25 mouse cellular contexts compared by ENCODE assay signal in the genomic region with DNA sequence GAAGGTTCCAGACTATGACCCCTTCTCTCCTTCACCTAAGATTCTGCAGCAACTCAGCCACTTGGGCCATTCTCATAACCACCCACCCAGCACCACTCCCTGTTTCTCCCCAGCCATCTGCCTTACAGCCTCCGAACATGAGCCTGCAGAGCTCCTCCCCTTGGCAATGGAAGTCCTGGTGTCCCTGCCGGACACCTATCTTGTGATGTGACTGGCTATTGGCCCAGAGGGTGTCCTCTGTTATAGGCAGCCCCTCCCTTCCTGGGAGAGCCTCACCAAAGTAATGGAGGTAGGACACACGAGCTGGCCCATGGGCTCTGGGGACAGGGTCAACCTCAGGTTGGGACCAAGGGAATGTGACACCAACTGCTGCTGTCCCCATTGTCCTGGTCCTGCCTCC. TPM values are rescaled to one million over a fixed set of nuclear protein-coding genes. Genes with fewer than 3 reads are reported as not detected.
DNase-seq lines count a peak whose midpoint lies in the region; ATAC-seq and TF ChIP-seq lines count a peak whose summit lies in the region.
"Had no signal": no experiment of that assay in that cellular context is flagged by ENCODE, and none has a peak within 500 bp of the region (broad histone marks: within the 10 kb centered on the region; RNA-seq: fewer than 3 reads in every experiment).

No protein-coding gene starts in this region.

- no peak for TF ChIP-seq CTCF in heart, adult 2 months (IDR thresholded peaks at IDR 0.05)
- no peak for TF ChIP-seq CTCF in heart, postnatal 0 days (IDR thresholded peaks at IDR 0.05; ENCODE audit: low read depth)
- no peak for TF ChIP-seq CTCF in cerebellum, adult 2 months (IDR thresholded peaks at IDR 0.05; ENCODE audit: borderline replicate concordance, insufficient read depth, low read depth, low read length)

- no peaks in the 10 kb centered on the region for H3K27me3 ChIP-seq in heart, adult 2 months (ENCODE audit: control insufficient read depth, insufficient read depth, low read length)
- no peaks in the 10 kb centered on the region for H3K27me3 ChIP-seq in heart, postnatal 0 days (ENCODE audit: control insufficient read depth, insufficient read depth, low read length)
- H3K27me3 ChIP-seq in cerebellum, adult 2 months (ENCODE audit: control insufficient read depth, insufficient read depth, low read length) = no peaks in the 10 kb centered on the region; the same call in 1 of the 2 replicates
- H3K27me3 ChIP-seq: hindbrain, embryonic 15.5 days; limb, embryonic 15.5 days; midbrain, embryonic 15.5 days; neural tube, embryonic 12.5 days; stomach, embryonic 15.5 days had no signal

- DNase-seq in cerebellum, adult 9-10 months = peak; percentile 8
- DNase-seq in cerebellum, postnatal 10 days = no peak
- peak; percentile 52 to 74 for DNase-seq in heart, adult 2 months
- DNase-seq in heart, postnatal 25 days (ENCODE audit: low spot score) = no peak
- DNase-seq in heart, postnatal 0 days (ENCODE audit: low spot score) = peak; percentile 67
- DNase-seq in kidney, postnatal 14 days = no peak
- DNase-seq in cerebellum, adult 2 months = no peak
- DNase-seq: adrenal gland, postnatal 10 days; cerebellum, adult 9-11 months; kidney, adult 2 months; left cerebral cortex, postnatal 4 days; lung, postnatal 4 days; right cerebral cortex, postnatal 14 days; thymus, adult 18-20 months; thymus, postnatal 36 days had no signal

- no peaks in the 10 kb centered on the region for H3K79me2 ChIP-seq in heart, adult 2 months (replicated peaks; ENCODE audit: control insufficient read depth, insufficient read depth, low read length)

- no peak overlapping the region for H3K4me2 ChIP-seq in heart, postnatal 0 days (ENCODE audit: low read depth, low read length)
- H3K4me2 ChIP-seq: embryonic facial prominence, embryonic 12.5 days; forebrain, embryonic 12.5 days; hindbrain, embryonic 15.5 days; limb, embryonic 15.5 days; liver, embryonic 15.5 days; midbrain, embryonic 15.5 days; neural tube, embryonic 12.5 days; stomach, embryonic 15.5 days had no signal

- H3K36me3 ChIP-seq in heart, adult 2 months (ENCODE audit: control insufficient read depth, insufficient read depth, low read length) = peaks cover 12% of the 10 kb centered on the region
- H3K36me3 ChIP-seq in heart, postnatal 0 days (replicated peaks; ENCODE audit: control insufficient read depth, insufficient read depth, low read length) = peaks cover 11% of the 10 kb centered on the region; the same call in 1 of the 2 replicates
- H3K36me3 ChIP-seq: embryonic facial prominence, embryonic 12.5 days; forebrain, embryonic 12.5 days; hindbrain, embryonic 15.5 days; liver, embryonic 15.5 days; midbrain, embryonic 15.5 days; neural tube, embryonic 12.5 days; stomach, embryonic 15.5 days had no signal

- ATAC-seq in heart, postnatal 0 days (ENCODE audit: insufficient read depth, low read depth) = 0 out of 2 replicates have a peak, but pooled peaks have one; percentile 29
- ATAC-seq: midbrain, embryonic 15.5 days had no signal

- 27% methylated on average over 3 of the region's 3 CpGs for WGBS in heart, adult 2 months
- WGBS in heart, postnatal 0 days = 20% methylated on average over 3 of the region's 3 CpGs
- 59% methylated on average over 3 of the region's 3 CpGs for WGBS in cerebellum, adult 2 months

- intact Hi-C loops in heart, adult 2 months (cut with DNase I) = no loop called here
- intact Hi-C loops in heart, postnatal 25 days (cut with DNase I) = loop anchor here (2.0 to 10.0 kb wide), 2 partner anchors 38 to 606 kb away; partner anchors contain the start of gene Setmar

- H3K27ac ChIP-seq in heart, adult 2 months = peak overlapping the region; percentile 40
- no peak overlapping the region for H3K27ac ChIP-seq in heart, postnatal 0 days (ENCODE audit: low read depth)
- H3K27ac ChIP-seq in cerebellum, adult 2 months (ENCODE audit: insufficient read depth, low read length) = no peak overlapping the region
- H3K27ac ChIP-seq: embryonic facial prominence, embryonic 12.5 days; forebrain, embryonic 12.5 days; hindbrain, embryonic 15.5 days; kidney, postnatal 0 days; limb, embryonic 15.5 days; liver, embryonic 15.5 days; midbrain, embryonic 15.5 days; neural tube, embryonic 12.5 days; stomach, embryonic 15.5 days had no signal

- TF ChIP-seq POLR2A in heart, adult 2 months (IDR thresholded peaks at IDR 0.05; ENCODE audit: insufficient read depth, low read depth, low read length) = 0 out of 2 replicates have a peak, but pooled peaks have one; percentile 34
- no peak for TF ChIP-seq POLR2A in cerebellum, adult 2 months (IDR thresholded peaks at IDR 0.05; ENCODE audit: borderline replicate concordance, insufficient read depth, low read length)

- TF ChIP-seq EP300 in heart, adult 2 months (IDR thresholded peaks at IDR 0.05; ENCODE audit: insufficient read depth, low read depth, low read length) = peak; percentile 60
- TF ChIP-seq EP300 in heart, postnatal 0 days (IDR thresholded peaks at IDR 0.05; ENCODE audit: low read depth) = no peak

- no peak overlapping the region for H3K4me3 ChIP-seq in heart, adult 2 months
- H3K4me3 ChIP-seq in heart, postnatal 0 days (ENCODE audit: low read depth, low read length) = no peak overlapping the region
- no peak overlapping the region for H3K4me3 ChIP-seq in cerebellum, adult 2 months (replicated peaks; ENCODE audit: insufficient read depth, low read depth, low read length)
- H3K4me3 ChIP-seq: embryonic facial prominence, embryonic 12.5 days; erythroblast, embryonic 14.5 days; forebrain, embryonic 12.5 days; hindbrain, embryonic 15.5 days; limb, embryonic 15.5 days; liver, embryonic 15.5 days; midbrain, embryonic 15.5 days; neural tube, embryonic 12.5 days; stomach, embryonic 15.5 days had no signal

- H3K4me1 ChIP-seq in heart, adult 2 months (ENCODE audit: control insufficient read depth, insufficient read depth, low read length) = peaks cover 16% of the 10 kb centered on the region
- H3K4me1 ChIP-seq in heart, postnatal 0 days (ENCODE audit: control insufficient read depth, insufficient read depth) = peaks cover 37% of the 10 kb centered on the region
- H3K4me1 ChIP-seq in cerebellum, adult 2 months (ENCODE audit: control insufficient read depth, insufficient read depth, low read length) = peaks cover 9% of the 10 kb centered on the region

- H3K9ac ChIP-seq in heart, adult 2 months (ENCODE audit: low read depth, low read length) = no peak overlapping the region
- H3K9ac ChIP-seq in heart, postnatal 0 days (replicated peaks; ENCODE audit: low read depth, low read length) = no peak overlapping the region
- H3K9ac ChIP-seq: embryonic facial prominence, embryonic 12.5 days; forebrain, embryonic 12.5 days; hindbrain, embryonic 15.5 days; limb, embryonic 15.5 days; liver, embryonic 15.5 days; midbrain, embryonic 15.5 days; neural tube, embryonic 12.5 days; stomach, embryonic 15.5 days had no signal

- no peaks in the 10 kb centered on the region for H3K9me3 ChIP-seq in heart, postnatal 0 days (replicated peaks; ENCODE audit: control insufficient read depth, low read length)
- H3K9me3 ChIP-seq: embryonic facial prominence, embryonic 12.5 days; forebrain, embryonic 12.5 days; hindbrain, embryonic 15.5 days; limb, embryonic 15.5 days; liver, embryonic 15.5 days; midbrain, embryonic 15.5 days; neural tube, embryonic 12.5 days; stomach, embryonic 15.5 days had no signal

RNA-seq across cellular contexts. Expression of gene Bhlhe40, which starts 10.4 kb away (rescaled TPM):
- 10 to 100 TPM; 31.1 to 64.6 TPM for total RNA-seq in heart, adult 2 months (2021)
- 21.2 and 27.9 TPM in 2 replicates for polyA plus RNA-seq in heart, adult 2 months (2012; rRNA removed)
- total RNA-seq in heart, postnatal 25 days (2021) = 10 to 100 TPM; 30.2 to 62.0 TPM
- total RNA-seq in heart, postnatal 0 days (2014; rRNA removed; ENCODE audit: low replicate concordance) = 11.8 and 17.0 TPM in 2 replicates
- 19.5 and 19.7 TPM in 2 replicates for polyA plus RNA-seq in heart, postnatal 0 days (2015; fragmentation: Nextera tagmentation; extraction: Ambion mirVana)
- polyA plus RNA-seq in cerebellum, adult 2 months (2012; rRNA removed) = 44.3 and 49.0 TPM in 2 replicates

Comparison
In these comparisons a context has a peak if more than half of its experiments do, and no peak if none do; other contexts are left out.
1. DNase-seq: peak in cerebellum, adult 9-10 months (single experiment), heart, adult 2 months (2 of 2) and heart, postnatal 0 days (single experiment); none in cerebellum, postnatal 10 days (0 of 2), heart, postnatal 25 days (single experiment), kidney, postnatal 14 days (single experiment) and cerebellum, adult 2 months (0 of 2).